Mouse (Mus musculus) testis, postnatal 14 days (tissue): ENCODE data around the gene Rnf144b.

ENCODE experiments used
- DNase-seq: peaks from one replicate; pipeline ENCODE4 v3.0.0; 2021; ENCODE audit warnings: low spot score

The Rnf144b gene

GRCm38 (mm10) chr13:47264382-47264781 is 141.9 kb downstream of the Rnf144b start:
- DNase-seq: no peak

DNA sequence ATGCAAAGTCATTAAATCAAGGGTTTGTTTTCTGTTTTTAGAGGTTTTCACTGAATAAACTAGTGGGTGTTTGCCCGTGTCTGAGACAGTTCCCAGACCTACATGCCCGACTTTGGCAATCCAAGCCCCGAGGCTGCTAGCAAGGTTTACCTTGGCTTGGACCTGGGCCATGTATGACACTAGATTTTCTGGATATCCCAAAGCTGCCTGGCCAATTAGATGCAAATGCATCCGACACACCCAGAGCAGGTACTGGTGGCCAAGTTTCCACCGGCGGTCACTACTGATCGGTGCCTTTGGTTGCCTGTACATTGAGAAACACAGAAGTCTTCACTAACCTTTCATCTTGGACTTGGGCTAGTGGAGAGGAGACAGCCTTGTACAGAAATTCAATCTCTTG is 144.0 kb downstream of the Rnf144b start:
- DNase-seq: no peak

DNA sequence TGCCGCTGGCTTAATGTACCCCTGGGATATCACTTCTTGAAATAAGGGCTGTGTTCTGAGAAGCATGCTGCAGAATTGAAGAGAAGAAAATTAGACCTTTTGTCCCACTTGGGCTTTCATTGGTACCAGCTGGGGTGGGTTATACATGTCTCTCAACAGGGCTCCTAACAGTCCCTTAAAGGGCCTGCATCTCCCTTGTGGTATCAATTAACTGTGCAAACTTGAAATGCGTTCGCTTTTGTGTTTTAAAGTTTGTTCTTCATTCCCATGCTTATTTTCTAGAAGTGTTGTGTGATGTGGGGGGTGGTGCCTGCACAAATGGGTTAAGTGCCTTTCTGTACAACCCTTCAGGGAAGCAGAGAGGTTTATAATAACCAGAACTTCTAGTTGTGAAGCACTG is 145.8 kb downstream of the Rnf144b start:
- DNase-seq: no peak

GRCm38 (mm10) chr13:47272928-47273327 is 150.5 kb downstream of the Rnf144b start:
- DNase-seq: no peak

DNA sequence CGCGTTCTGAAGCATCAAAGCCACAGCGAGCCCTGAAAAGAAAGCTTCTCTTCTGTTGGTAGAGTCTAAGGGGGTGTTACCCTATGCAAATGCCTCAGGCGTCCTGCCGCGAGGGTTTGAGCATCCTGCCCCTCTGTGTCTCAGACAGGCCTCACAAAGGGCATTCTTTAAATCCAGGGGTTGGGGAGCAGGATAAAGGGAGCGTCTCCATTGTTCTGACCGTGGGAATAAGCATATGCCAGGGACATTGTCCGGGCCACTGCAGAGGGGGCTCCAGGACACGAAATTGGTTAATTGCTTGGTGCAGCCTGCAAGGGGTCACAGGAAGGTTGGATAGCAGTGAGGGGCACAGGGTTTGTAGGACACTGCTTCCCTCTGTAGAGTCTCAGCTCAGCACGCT is 151.0 kb downstream of the Rnf144b start:
- DNase-seq: no peak

GRCm38 (mm10) chr13:47274139-47274538 is 151.7 kb downstream of the Rnf144b start:
- no peak for DNase-seq

DNA sequence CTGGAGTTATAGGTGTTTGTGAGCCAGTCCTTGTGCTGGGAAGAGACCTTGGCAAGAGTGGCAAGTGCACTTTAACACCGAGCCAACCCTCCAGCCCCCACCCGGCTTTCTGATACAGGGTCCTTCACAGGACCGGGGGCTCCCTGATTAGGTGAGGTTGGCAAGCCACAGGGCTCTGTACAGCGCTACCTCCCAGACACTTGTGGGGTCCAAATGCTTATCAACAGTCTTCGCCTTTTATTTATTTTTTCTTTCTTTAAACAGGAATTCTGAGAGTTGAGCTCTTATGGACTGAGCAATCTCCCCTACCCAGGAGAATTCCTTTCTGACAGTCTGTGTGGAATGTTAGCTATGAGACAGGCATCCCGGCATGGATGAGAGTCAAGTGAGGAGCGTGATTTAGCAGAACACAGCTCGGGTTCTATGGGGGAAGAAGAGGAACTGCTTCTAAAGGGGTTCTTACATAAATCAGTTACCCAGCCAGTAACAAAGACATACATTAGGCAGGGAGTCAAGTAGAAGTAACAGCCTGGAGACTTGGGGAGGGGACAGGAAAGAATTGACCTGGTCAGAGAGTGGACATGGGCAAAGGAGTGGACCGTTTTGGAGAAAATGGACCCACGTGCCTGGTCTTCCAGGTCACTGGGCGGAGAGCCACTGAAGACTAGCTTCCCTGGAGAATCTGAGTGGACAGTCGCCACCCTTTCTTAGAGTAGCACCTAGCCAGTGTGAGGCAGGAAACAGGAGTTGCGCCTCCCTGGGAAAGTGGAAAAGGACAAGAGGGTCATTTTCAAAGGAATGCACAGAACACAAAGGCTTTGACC is 154.8 kb downstream of the Rnf144b start:
- no peak for DNase-seq

GRCm38 (mm10) chr13:47277824-47278290 is 155.4 kb downstream of the Rnf144b start:
- DNase-seq: no peak

- DNase-seq: no peak
Measured at GRCm38 (mm10) chr13:47282221-47282620, 159.8 kb downstream of the Rnf144b start.

- no peak for DNase-seq
Measured at GRCm38 (mm10) chr13:47288449-47288848, 166.0 kb downstream of the Rnf144b start.

DNA sequence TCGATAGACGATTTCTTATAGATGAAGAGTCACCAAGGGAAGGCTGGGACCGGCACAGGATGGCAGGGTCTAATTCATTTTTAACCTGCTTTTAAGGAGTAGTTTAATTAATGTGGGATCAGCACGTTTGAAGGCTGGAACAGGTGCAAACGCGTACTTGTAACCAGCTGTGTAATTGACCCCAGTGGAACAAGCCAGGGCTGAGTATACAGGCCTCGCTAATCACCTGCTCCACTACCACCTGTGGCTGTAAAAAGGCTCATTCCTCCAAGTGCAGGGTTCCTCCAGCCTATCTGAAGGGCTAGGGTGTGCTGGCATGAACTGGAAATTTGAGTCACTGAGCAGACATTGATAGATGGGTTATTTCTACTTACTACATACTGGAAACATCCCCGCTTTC is 174.0 kb downstream of the Rnf144b start:
- DNase-seq: no peak
